Mouse (Mus musculus) liver, embryonic 11.5 days (tissue): ENCODE results near the gene Slc48a1. TPM values are rescaled to one million over a fixed set of nuclear protein-coding genes. Genes with fewer than 3 reads are reported as not detected.
A peak's percentile ranks its signal among the peaks of the same experiment; 100 is the strongest.

Experiments used
- ATAC-seq: fragments of 200-750 bp; cut with Nextera tagmentation; replicated peaks from 2 replicates; pipeline ENCODE4 v1.8.0; 2017; ENCODE audit warnings: moderate number of reproducible peaks, mild to moderate bottlenecking, moderate TSS enrichment, moderate library complexity; ENCODE audit not compliant: low FRiP score
- DNase-seq: peaks from one replicate; pipeline ENCODE4 v3.0.0-alpha.2; 2017; ENCODE audit warnings: low spot score
- H3K27ac ChIP-seq: fragments of 300-500 bp; sonication (generic); 2 replicates; pipeline ENCODE4 v1.5.1; 2014; ENCODE audit warnings: mild to moderate bottlenecking, low read depth, low read length, control low read depth
- H3K27me3 ChIP-seq: fragments of 300-500 bp; sonication (generic); replicated peaks from 2 replicates; pipeline ENCODE4 v1.6.1; 2014; ENCODE audit warnings: low read length, mixed read lengths; ENCODE audit not compliant: control insufficient read depth, insufficient read depth
- H3K36me3 ChIP-seq: fragments of 300-500 bp; sonication (generic); 2 replicates; pipeline ENCODE4 v1.6.1; 2014; ENCODE audit warnings: mild to moderate bottlenecking, low read length, moderate library complexity, mixed read lengths; ENCODE audit not compliant: control insufficient read depth, insufficient read depth
- H3K4me1 ChIP-seq: fragments of 300-500 bp; sonication (generic); replicated peaks from 2 replicates; pipeline ENCODE4 v1.6.1; 2014; ENCODE audit warnings: low read length, mixed read lengths; ENCODE audit not compliant: control insufficient read depth, insufficient read depth
- H3K4me2 ChIP-seq: fragments of 300-500 bp; sonication (generic); 2 replicates; pipeline ENCODE4 v1.6.1; 2014; ENCODE audit warnings: mild to moderate bottlenecking, control low read depth, moderate library complexity
- H3K4me3 ChIP-seq: fragments of 300-500 bp; sonication (generic); 2 replicates; pipeline ENCODE4 v1.5.1; 2014; ENCODE audit warnings: low read depth, low read length, control low read depth
- H3K9ac ChIP-seq: fragments of 300-500 bp; sonication (generic); 2 replicates; pipeline ENCODE4 v1.6.1; 2014; ENCODE audit warnings: low read depth, low read length, control low read depth
- H3K9me3 ChIP-seq: fragments of 300-500 bp; sonication (generic); 2 replicates; pipeline ENCODE4 v1.6.1; 2016; ENCODE audit warnings: low read length, inconsistent platforms, mixed read lengths; ENCODE audit not compliant: control insufficient read depth
- WGBS: fragments of 180-500 bp; shearing (Covaris S2); extraction: QIAGEN DNeasy Blood & Tissue Kit; methylation state at CpG from one replicate; pipeline ENCODE4 v1.1.7; 2014; 5-methylcytosine and 5-hydroxymethylcytosine counted together
- polyA plus RNA-seq: library from polyadenylated mRNA; unstranded; fragments of >200 nt; fragmentation: Nextera tagmentation; extraction: Ambion mirVana; gene quantifications from 2 replicates; pipeline ENCODE4 v1.2.1, GENCODE M21; 2014

The Slc48a1 gene
- polyA plus RNA-seq, 1 experiment from 2014 or later, result 55.0 TPM

GRCm38 (mm10) chr15:97830788-97831241 lies 52.5 kb downstream of the Slc48a1 start:
- no peaks in the 10 kb centered on the region for H3K27me3 ChIP-seq

GRCm38 (mm10) chr15:97831242-97831986 lies 53.1 kb downstream of the Slc48a1 start:
- H3K9ac ChIP-seq, result peak overlapping the region; percentile 81
- H3K4me3 ChIP-seq, result peak overlapping the region; percentile 86
- no peaks in the 10 kb centered on the region for H3K9me3 ChIP-seq
- DNase-seq (peak; percentile 83), ATAC-seq (peak; percentile 86)
- WGBS, result under 1% methylated on average over 55 of the region's 84 CpGs
- no peaks in the 10 kb centered on the region for H3K27me3 ChIP-seq
- H3K4me1 ChIP-seq, result peaks cover 57% of the 10 kb centered on the region
- H3K36me3 ChIP-seq, result no peaks in the 10 kb centered on the region
- H3K4me2 ChIP-seq, result peak overlapping the region; percentile 95
- peak overlapping the region; percentile 90 for H3K27ac ChIP-seq

More at GRCm38 (mm10) chr15:97830788-97831241, 52.5 kb downstream of the Slc48a1 start:
- peak overlapping the region; percentile 86 for H3K4me3 ChIP-seq
- ATAC-seq, result no peak
- peak overlapping the region; percentile 95 for H3K4me2 ChIP-seq
- WGBS, result 1% methylated on average over 33 of the region's 39 CpGs
- H3K9ac ChIP-seq, result peak overlapping the region; percentile 81
- no peaks in the 10 kb centered on the region for H3K9me3 ChIP-seq
- H3K27ac ChIP-seq, result peak overlapping the region; percentile 90
- no peaks in the 10 kb centered on the region for H3K36me3 ChIP-seq
- no peak for DNase-seq
- peaks cover 60% of the 10 kb centered on the region for H3K4me1 ChIP-seq

- Histone ChIP-seq H3K27me3 (no peaks in the 10 kb centered on the region), H3K9me3 (no peaks in the 10 kb centered on the region), H3K4me3 (peak overlapping the region; percentile 86), H3K9ac (peak overlapping the region; percentile 81), H3K4me1 (peaks cover 50% of the 10 kb centered on the region), H3K4me2 (peak overlapping the region; percentile 95), H3K27ac (peak overlapping the region; percentile 90; the same call in 1 of the 2 replicates), H3K36me3 (no peaks in the 10 kb centered on the region)
- 18% methylated on average over 10 of the region's 10 CpGs for WGBS
- ATAC-seq (no peak), DNase-seq (no peak)
Observed at GRCm38 (mm10) chr15:97831987-97832640, 53.8 kb downstream of the Slc48a1 start.

GRCm38 (mm10) chr15:97832764-97833479 lies 54.6 kb downstream of the Slc48a1 start:
- Histone ChIP-seq H3K4me3 (no peak overlapping the region), H3K9ac (no peak overlapping the region), H3K9me3 (no peaks in the 10 kb centered on the region), H3K4me1 (peaks cover 52% of the 10 kb centered on the region), H3K27me3 (no peaks in the 10 kb centered on the region), H3K4me2 (no peak overlapping the region), H3K36me3 (no peaks in the 10 kb centered on the region), H3K27ac (peak overlapping the region; percentile 11; the same call in 1 of the 2 replicates)
- DNase-seq (no peak), ATAC-seq (no peak)
- WGBS, result 54% methylated on average over 9 of the region's 9 CpGs

- H3K27me3 ChIP-seq, result no peaks in the 10 kb centered on the region
- H3K4me3 ChIP-seq, result no peak overlapping the region
- no peaks in the 10 kb centered on the region for H3K36me3 ChIP-seq
- peaks cover 51% of the 10 kb centered on the region for H3K4me1 ChIP-seq
- no peaks in the 10 kb centered on the region for H3K9me3 ChIP-seq
- H3K27ac ChIP-seq, result no peak overlapping the region
- H3K9ac ChIP-seq, result no peak overlapping the region
- WGBS, result 54% methylated on average over 17 of the region's 17 CpGs
- ATAC-seq (no peak), DNase-seq (no peak)
- H3K4me2 ChIP-seq, result no peak overlapping the region
Observed at GRCm38 (mm10) chr15:97836153-97836893, 58.0 kb downstream of the Slc48a1 start.

GRCm38 (mm10) chr15:97836894-97837247 lies 58.6 kb downstream of the Slc48a1 start:
- no peak overlapping the region for H3K9ac ChIP-seq
- no peak overlapping the region for H3K4me3 ChIP-seq
- no peak overlapping the region for H3K27ac ChIP-seq
- H3K27me3 ChIP-seq, result no peaks in the 10 kb centered on the region
- no peaks in the 10 kb centered on the region for H3K9me3 ChIP-seq
- no peak overlapping the region for H3K4me2 ChIP-seq
- DNase-seq (no peak), ATAC-seq (no peak)
- WGBS, result 58% methylated on average over 8 of the region's 8 CpGs
- H3K36me3 ChIP-seq, result no peaks in the 10 kb centered on the region
- peaks cover 53% of the 10 kb centered on the region for H3K4me1 ChIP-seq

- peaks cover 48% of the 10 kb centered on the region for H3K4me1 ChIP-seq
- H3K36me3 ChIP-seq, result no peaks in the 10 kb centered on the region
- no peak overlapping the region for H3K27ac ChIP-seq
- 18% methylated on average over 8 of the region's 8 CpGs for WGBS
- H3K4me2 ChIP-seq, result no peak overlapping the region
- ATAC-seq (no peak), DNase-seq (no peak)
- no peaks in the 10 kb centered on the region for H3K27me3 ChIP-seq
- no peak overlapping the region for H3K4me3 ChIP-seq
- no peaks in the 10 kb centered on the region for H3K9me3 ChIP-seq
- no peak overlapping the region for H3K9ac ChIP-seq
Observed at GRCm38 (mm10) chr15:97837491-97838061, 59.3 kb downstream of the Slc48a1 start.

GRCm38 (mm10) chr15:97838395-97838794 lies 60.1 kb downstream of the Slc48a1 start:
- peaks cover 44% of the 10 kb centered on the region for H3K4me1 ChIP-seq
- no peak overlapping the region for H3K27ac ChIP-seq
- no peak overlapping the region for H3K4me3 ChIP-seq
- H3K9ac ChIP-seq, result no peak overlapping the region; the same call in 1 of the 2 replicates
- WGBS, result 70% methylated on average over 4 of the region's 4 CpGs
- H3K9me3 ChIP-seq, result no peaks in the 10 kb centered on the region
- DNase-seq (no peak), ATAC-seq (no peak)
- H3K36me3 ChIP-seq, result no peaks in the 10 kb centered on the region
- no peaks in the 10 kb centered on the region for H3K27me3 ChIP-seq
- H3K4me2 ChIP-seq, result no peak overlapping the region
